Mouse (Mus musculus): ENCODE data around the gene Acot7. TPM values are rescaled to one million over a fixed set of nuclear protein-coding genes. Genes with fewer than 3 reads are reported as not detected.
A peak's percentile ranks its signal among the peaks of the same experiment; 100 is the strongest.

Gene Acot7
- polyA plus RNA-seq, 1 experiment from 2014 or later = 63.4 TPM

DNA sequence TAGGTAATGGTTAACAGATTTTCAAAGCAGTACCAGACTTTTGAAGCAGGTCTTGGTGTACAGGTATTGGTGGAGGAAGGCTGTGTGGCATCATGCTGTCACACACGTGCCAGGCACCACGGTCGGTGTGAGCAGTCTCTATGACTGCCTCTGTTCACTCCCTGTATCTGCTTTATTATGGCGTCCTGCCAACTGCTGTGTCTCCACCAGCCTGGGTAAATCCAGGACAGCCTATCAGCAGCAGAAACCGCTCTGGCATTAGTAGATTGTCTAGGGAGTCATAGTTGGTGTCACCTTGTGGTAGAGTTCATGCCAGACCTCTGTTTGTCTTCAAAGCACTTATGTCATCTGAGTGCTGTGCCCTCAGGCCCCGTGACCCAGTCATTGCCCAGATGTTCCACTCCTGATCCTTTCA, 34.2 kb downstream of the Acot7 start:
- peaks cover 4% of the 10 kb centered on the region; the same call in 1 of the 2 replicates for H3K36me3 ChIP-seq
- no peaks in the 10 kb centered on the region for H3K9me3 ChIP-seq (replicated peaks)
- no peak overlapping the region for H3K4me2 ChIP-seq
- no peak overlapping the region for H3K9ac ChIP-seq
- no peaks in the 10 kb centered on the region for H3K27me3 ChIP-seq (replicated peaks)
- H3K4me1 ChIP-seq (replicated peaks) = peaks cover 32% of the 10 kb centered on the region
- H3K27ac ChIP-seq (ENCODE audit: poor library complexity, severe bottlenecking) = peak overlapping the region; percentile 36; the same call in 1 of the 2 replicates
- peak; percentile 59 for ATAC-seq (ENCODE audit: insufficient number of reproducible peaks, low FRiP score)
- WGBS = 35% methylated on average over 6 of the region's 6 CpGs
- H3K4me3 ChIP-seq = no peak overlapping the region

- Histone ChIP-seq H3K4me1 (replicated peaks) (peaks cover 32% of the 10 kb centered on the region), H3K36me3 (0 out of 2 replicates have a peak, but pooled peaks cover 4% of the 10 kb centered on the region), H3K4me2 (no peak overlapping the region), H3K27me3 (replicated peaks) (no peaks in the 10 kb centered on the region; the same call in 1 of the 2 replicates), H3K9me3 (replicated peaks) (no peaks in the 10 kb centered on the region), H3K27ac (ENCODE audit: poor library complexity, severe bottlenecking) (peak overlapping the region; percentile 36; the same call in 1 of the 2 replicates), H3K4me3 (no peak overlapping the region), H3K9ac (no peak overlapping the region)
- 39% methylated on average over 5 of the region's 5 CpGs for WGBS
- ATAC-seq (ENCODE audit: insufficient number of reproducible peaks, low FRiP score) = peak; percentile 49; the same call in 1 of the 2 replicates
These were observed 34.6 kb downstream of the Acot7 start for GRCm38 (mm10) chr4:152212531-152212930.

GRCm38 (mm10) chr4:152212974-152213373, 35.0 kb downstream of the Acot7 start:
- Histone ChIP-seq H3K4me1 (replicated peaks) (peaks cover 32% of the 10 kb centered on the region), H3K9me3 (replicated peaks) (no peaks in the 10 kb centered on the region), H3K4me3 (no peak overlapping the region), H3K9ac (no peak overlapping the region), H3K27ac (ENCODE audit: poor library complexity, severe bottlenecking) (no peak overlapping the region), H3K4me2 (no peak overlapping the region), H3K36me3 (peaks cover 7% of the 10 kb centered on the region; the same call in 1 of the 2 replicates), H3K27me3 (replicated peaks) (no peaks in the 10 kb centered on the region; the same call in 1 of the 2 replicates)
- no peak for ATAC-seq (ENCODE audit: insufficient number of reproducible peaks, low FRiP score)
- 65% methylated on average over 11 of the region's 11 CpGs for WGBS

- H3K4me1 ChIP-seq (replicated peaks) = peaks cover 28% of the 10 kb centered on the region
- H3K4me2 ChIP-seq = no peak overlapping the region
- no peaks in the 10 kb centered on the region; the same call in 1 of the 2 replicates for H3K27me3 ChIP-seq (replicated peaks)
- no peak overlapping the region for H3K9ac ChIP-seq
- H3K4me3 ChIP-seq = no peak overlapping the region
- WGBS = 33% methylated on average over 6 of the region's 6 CpGs
- no peak overlapping the region for H3K27ac ChIP-seq (ENCODE audit: poor library complexity, severe bottlenecking)
- no peaks in the 10 kb centered on the region for H3K9me3 ChIP-seq (replicated peaks)
- 0 out of 2 replicates have a peak, but pooled peaks have one; percentile 16 for ATAC-seq (ENCODE audit: insufficient number of reproducible peaks, low FRiP score)
- peaks cover 16% of the 10 kb centered on the region for H3K36me3 ChIP-seq
These were observed 36.0 kb downstream of the Acot7 start for GRCm38 (mm10) chr4:152213760-152214480.

- H3K9me3 ChIP-seq (replicated peaks) = no peaks in the 10 kb centered on the region
- peaks cover 20% of the 10 kb centered on the region for H3K4me1 ChIP-seq (replicated peaks)
- H3K4me2 ChIP-seq = no peak overlapping the region
- H3K36me3 ChIP-seq = peaks cover 21% of the 10 kb centered on the region
- no peak for ATAC-seq (ENCODE audit: insufficient number of reproducible peaks, low FRiP score)
- H3K27me3 ChIP-seq (replicated peaks) = no peaks in the 10 kb centered on the region; the same call in 1 of the 2 replicates
- no peak overlapping the region for H3K4me3 ChIP-seq
- WGBS = 66% methylated on average over 8 of the region's 8 CpGs
- H3K9ac ChIP-seq = no peak overlapping the region
- no peak overlapping the region for H3K27ac ChIP-seq (ENCODE audit: poor library complexity, severe bottlenecking)
These were observed 37.0 kb downstream of the Acot7 start for GRCm38 (mm10) chr4:152214871-152215415.

DNA sequence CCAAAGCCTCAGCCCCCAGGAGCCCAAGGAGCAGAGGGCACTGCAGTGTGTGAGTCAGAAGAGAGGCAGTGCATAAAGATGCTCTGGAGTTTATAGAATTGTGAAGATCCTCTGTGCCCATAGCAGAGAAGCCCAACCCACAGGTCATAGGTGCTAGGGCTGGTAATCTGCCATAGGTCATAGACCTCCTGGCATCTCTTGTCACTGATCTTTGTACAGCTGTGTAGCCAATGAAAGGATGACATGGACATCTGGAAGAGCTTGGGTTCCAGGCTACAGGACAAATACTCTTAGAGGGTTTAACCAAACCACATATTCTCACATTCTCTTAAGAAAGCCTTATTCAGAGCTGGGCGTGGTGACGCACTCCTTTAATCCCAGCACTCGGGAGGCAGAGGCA, 41.7 kb downstream of the Acot7 start:
- Histone ChIP-seq H3K36me3 (peaks cover 36% of the 10 kb centered on the region), H3K4me3 (no peak overlapping the region), H3K4me2 (no peak overlapping the region), H3K9ac (no peak overlapping the region), H3K9me3 (replicated peaks) (no peaks in the 10 kb centered on the region), H3K27me3 (replicated peaks) (no peaks in the 10 kb centered on the region; the same call in 1 of the 2 replicates), H3K4me1 (replicated peaks) (peaks cover 21% of the 10 kb centered on the region), H3K27ac (ENCODE audit: poor library complexity, severe bottlenecking) (no peak overlapping the region)
- ATAC-seq (ENCODE audit: insufficient number of reproducible peaks, low FRiP score) = no peak
- WGBS = 87% methylated on average over 3 of the region's 3 CpGs

DNA sequence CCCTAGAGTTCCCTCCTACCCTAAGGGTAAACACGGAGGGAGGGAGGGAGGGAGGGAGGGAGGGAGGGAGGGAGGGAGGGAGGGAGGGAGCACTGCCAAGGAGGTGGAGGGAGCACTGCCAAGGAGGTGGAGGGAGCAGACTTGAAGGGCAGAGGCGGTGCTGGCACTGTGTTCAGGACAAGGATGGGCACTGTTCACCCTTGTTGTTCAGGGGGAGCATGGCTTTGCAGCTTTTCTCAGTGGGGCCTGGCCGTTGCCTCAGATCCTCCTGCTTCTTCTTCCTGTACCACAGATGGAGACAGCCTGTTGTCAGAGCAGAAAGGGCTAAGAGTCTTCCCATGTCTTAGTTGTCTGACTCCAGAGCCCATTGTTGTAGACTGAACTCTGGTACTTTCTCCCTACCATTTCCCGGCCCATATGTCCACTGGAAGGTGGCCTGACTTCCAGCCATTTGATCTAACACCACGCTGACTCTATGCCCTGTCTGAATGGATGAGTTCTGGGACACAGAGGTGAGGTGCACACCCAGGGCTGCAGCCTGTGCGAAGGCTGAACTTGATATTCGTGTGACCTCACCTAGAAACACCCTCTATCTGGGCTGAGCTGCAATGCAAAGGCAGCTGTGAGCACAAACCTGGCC, 43.0 kb downstream of the Acot7 start:
- H3K4me2 ChIP-seq = no peak overlapping the region
- no peak overlapping the region for H3K9ac ChIP-seq
- no peak for ATAC-seq (ENCODE audit: insufficient number of reproducible peaks, low FRiP score)
- no peaks in the 10 kb centered on the region; the same call in 1 of the 2 replicates for H3K27me3 ChIP-seq (replicated peaks)
- H3K27ac ChIP-seq (ENCODE audit: poor library complexity, severe bottlenecking) = no peak overlapping the region
- peaks cover 39% of the 10 kb centered on the region for H3K36me3 ChIP-seq
- H3K4me3 ChIP-seq = no peak overlapping the region
- no peaks in the 10 kb centered on the region for H3K9me3 ChIP-seq (replicated peaks)
- H3K4me1 ChIP-seq (replicated peaks) = peaks cover 17% of the 10 kb centered on the region
- 68% methylated on average over 7 of the region's 7 CpGs for WGBS

- Histone ChIP-seq H3K4me1 (replicated peaks) (peaks cover 17% of the 10 kb centered on the region), H3K9ac (no peak overlapping the region), H3K27ac (ENCODE audit: poor library complexity, severe bottlenecking) (no peak overlapping the region), H3K36me3 (peaks cover 39% of the 10 kb centered on the region), H3K9me3 (replicated peaks) (no peaks in the 10 kb centered on the region), H3K27me3 (replicated peaks) (no peaks in the 10 kb centered on the region; the same call in 1 of the 2 replicates), H3K4me3 (no peak overlapping the region), H3K4me2 (no peak overlapping the region)
- ATAC-seq (ENCODE audit: insufficient number of reproducible peaks, low FRiP score) = no peak
- WGBS = 48% methylated on average over 9 of the region's 9 CpGs
These were observed 43.5 kb downstream of the Acot7 start for GRCm38 (mm10) chr4:152221411-152221887.

DNA sequence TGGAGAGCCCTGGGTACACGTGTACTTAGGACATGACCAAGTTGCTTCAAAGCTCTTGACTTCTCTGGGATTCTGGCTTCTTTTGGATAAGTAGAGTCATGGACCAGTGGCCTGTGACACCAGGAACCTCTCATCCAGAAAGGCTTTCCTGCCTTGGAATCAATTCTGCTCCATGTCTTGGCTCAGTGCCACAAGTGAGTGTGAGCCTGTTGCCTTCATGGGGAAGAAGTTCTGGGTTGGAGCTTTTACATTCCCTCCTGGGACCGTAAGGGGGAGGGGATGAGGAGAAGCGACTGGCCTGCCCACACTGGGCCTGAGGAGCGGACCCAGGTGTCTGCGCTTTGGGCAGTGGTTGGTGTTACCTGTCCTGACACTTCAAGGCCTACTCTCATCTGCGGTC, 44.2 kb downstream of the Acot7 start:
- Histone ChIP-seq H3K4me3 (no peak overlapping the region), H3K4me1 (replicated peaks) (peaks cover 19% of the 10 kb centered on the region), H3K9ac (no peak overlapping the region), H3K27me3 (replicated peaks) (no peaks in the 10 kb centered on the region; the same call in 1 of the 2 replicates), H3K9me3 (replicated peaks) (no peaks in the 10 kb centered on the region), H3K4me2 (no peak overlapping the region), H3K36me3 (peaks cover 39% of the 10 kb centered on the region), H3K27ac (ENCODE audit: poor library complexity, severe bottlenecking) (no peak overlapping the region)
- WGBS = 83% methylated on average over 6 of the region's 6 CpGs
- no peak for ATAC-seq (ENCODE audit: insufficient number of reproducible peaks, low FRiP score)

DNA sequence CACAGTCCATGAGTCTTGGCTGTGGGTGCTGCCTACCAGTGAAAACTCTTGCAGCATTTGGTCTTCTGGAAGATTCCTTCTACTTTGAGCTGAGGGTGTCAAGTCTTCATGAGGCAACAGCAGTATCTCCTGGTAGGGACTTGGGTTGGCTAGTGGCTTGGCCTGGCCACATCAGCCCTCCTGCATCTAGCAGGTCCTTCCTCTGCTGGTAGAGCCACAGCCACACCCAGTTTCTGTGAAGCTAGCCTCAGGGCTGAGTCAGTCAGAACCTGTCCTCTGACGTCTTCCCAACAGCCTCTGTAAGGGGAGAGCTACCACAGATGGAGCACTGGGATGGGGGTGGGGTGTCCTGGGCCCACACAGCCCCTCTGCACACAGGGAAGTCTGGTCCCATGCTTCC, 44.6 kb downstream of the Acot7 start:
- H3K27me3 ChIP-seq (replicated peaks) = no peaks in the 10 kb centered on the region; the same call in 1 of the 2 replicates
- peaks cover 39% of the 10 kb centered on the region for H3K36me3 ChIP-seq
- no peak for ATAC-seq (ENCODE audit: insufficient number of reproducible peaks, low FRiP score)
- H3K4me3 ChIP-seq = no peak overlapping the region
- H3K9me3 ChIP-seq (replicated peaks) = no peaks in the 10 kb centered on the region
- no peak overlapping the region for H3K27ac ChIP-seq (ENCODE audit: poor library complexity, severe bottlenecking)
- H3K4me2 ChIP-seq = no peak overlapping the region
- H3K4me1 ChIP-seq (replicated peaks) = peaks cover 21% of the 10 kb centered on the region
- WGBS = 63% methylated on average over 1 of the region's 1 CpGs
- H3K9ac ChIP-seq = no peak overlapping the region

DNA sequence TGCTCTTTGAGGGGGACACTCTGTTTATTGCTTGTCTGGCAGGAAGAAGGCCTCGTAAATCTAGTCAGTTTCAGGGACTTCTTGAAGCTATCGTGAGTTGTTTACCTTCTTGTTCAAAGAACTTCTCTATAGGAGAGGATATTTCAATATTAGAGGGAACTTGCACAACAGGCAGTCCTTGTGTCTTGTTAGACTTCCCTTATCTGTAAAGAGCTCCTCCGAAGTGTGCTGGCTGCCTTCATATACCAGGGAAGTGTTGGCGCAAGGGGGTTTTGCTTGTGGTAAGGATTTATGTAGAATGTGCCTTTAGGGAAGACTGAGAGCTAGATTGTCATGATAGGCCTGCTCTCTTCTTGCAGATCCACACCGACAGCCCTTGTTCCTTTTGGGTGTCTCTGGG, 46.2 kb downstream of the Acot7 start:
- Histone ChIP-seq H3K27me3 (replicated peaks) (no peaks in the 10 kb centered on the region), H3K9ac (no peak overlapping the region), H3K4me2 (no peak overlapping the region), H3K4me1 (replicated peaks) (peaks cover 28% of the 10 kb centered on the region), H3K36me3 (peaks cover 26% of the 10 kb centered on the region), H3K9me3 (replicated peaks) (no peaks in the 10 kb centered on the region), H3K4me3 (no peak overlapping the region), H3K27ac (ENCODE audit: poor library complexity, severe bottlenecking) (no peak overlapping the region)
- 74% methylated on average over 5 of the region's 5 CpGs for WGBS
- no peak for ATAC-seq (ENCODE audit: insufficient number of reproducible peaks, low FRiP score)
